Comparison of ENCODE assay signal across 8 mouse cellular contexts in the genomic region with DNA sequence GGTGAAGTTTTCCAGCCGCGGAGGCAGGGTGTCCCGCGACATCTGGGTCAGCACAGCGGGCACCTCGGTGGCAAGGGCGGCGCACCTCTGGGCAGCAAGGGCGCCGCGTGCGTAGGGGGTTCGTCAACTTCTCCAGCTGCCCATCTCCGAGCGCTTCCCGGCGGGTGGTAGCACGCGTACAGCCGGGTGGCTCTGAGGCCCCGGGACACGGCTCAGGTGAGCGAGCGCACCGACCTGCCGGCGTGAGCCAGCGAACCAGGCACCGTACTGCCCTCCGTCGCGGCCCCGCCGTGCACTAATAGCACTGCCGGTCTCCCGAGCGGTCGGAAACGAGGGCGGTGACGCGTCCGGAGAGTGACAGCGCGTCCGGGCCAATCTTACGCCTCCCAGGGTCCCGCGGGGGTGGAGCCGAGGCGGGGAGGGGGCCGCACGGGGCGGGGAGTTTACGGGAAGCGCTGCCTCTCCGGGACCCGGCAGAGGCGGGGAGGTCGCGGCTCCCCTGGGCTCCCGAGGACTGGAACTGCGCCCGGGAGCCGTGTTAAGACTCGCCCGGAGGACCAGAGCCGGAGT. TPM values are rescaled to one million over a fixed set of nuclear protein-coding genes. Genes with fewer than 3 reads are reported as not detected.
A peak's percentile ranks its signal among the peaks of the same experiment; 100 is the strongest.
DNase-seq lines count a peak whose midpoint lies in the region; ATAC-seq and TF ChIP-seq lines count a peak whose summit lies in the region.

No protein-coding gene starts in this region.

- H3K79me2 ChIP-seq in MEL (ENCODE audit: control insufficient read depth, insufficient read depth, low read length, poor library complexity): peaks cover 8% of the 10 kb centered on the region; the same call in 1 of the 2 replicates

- peak; percentile 99 for ATAC-seq in forebrain, embryonic 16.5 days
- peak; percentile 97 for ATAC-seq in neural tube, embryonic 15.5 days (ENCODE audit: low FRiP score)

- H3K27ac ChIP-seq in MEL (ENCODE audit: control insufficient read depth, low read depth, low read length): no peak overlapping the region
- H3K27ac ChIP-seq in cerebellum, adult 2 months (ENCODE audit: insufficient read depth, low read length): no peak overlapping the region
- no peak overlapping the region for H3K27ac ChIP-seq in forebrain, embryonic 16.5 days (ENCODE audit: low read length)
- peak overlapping the region; percentile 90 for H3K27ac ChIP-seq in layer of hippocampus, adult 2 months
- H3K27ac ChIP-seq in neural tube, embryonic 15.5 days (replicated peaks): no peak overlapping the region; the same call in 1 of the 2 replicates

- peaks cover 2 to 12% of the 10 kb centered on the region in 2 experiments for H3K27me3 ChIP-seq in MEL (ENCODE audit: control insufficient read depth in 1 of 2, insufficient read depth in 2 of 2, low read length in 2 of 2)
- no peaks in the 10 kb centered on the region; the same call in 1 of the 2 replicates for H3K27me3 ChIP-seq in cerebellum, adult 2 months (ENCODE audit: control insufficient read depth, insufficient read depth, low read length)
- peaks cover 11% of the 10 kb centered on the region; the same call in 1 of the 2 replicates for H3K27me3 ChIP-seq in forebrain, embryonic 16.5 days (replicated peaks; ENCODE audit: control insufficient read depth, insufficient read depth, low read length)
- no peaks in the 10 kb centered on the region for H3K27me3 ChIP-seq in neural tube, embryonic 15.5 days (replicated peaks)

- TF ChIP-seq CTCF in MEL (IDR thresholded peaks at IDR 0.05 in 2 of 3, conservative IDR thresholded peaks at IDR 0.05 in 1 of 3; ENCODE audit: control insufficient read depth in 1 of 3, insufficient read depth in 1 of 3, low read depth in 2 of 3, low read length in 3 of 3, poor library complexity in 1 of 3, severe bottlenecking in 1 of 3): no peak
- TF ChIP-seq CTCF in cerebellum, adult 2 months (IDR thresholded peaks at IDR 0.05; ENCODE audit: borderline replicate concordance, insufficient read depth, low read depth, low read length): no peak
- TF ChIP-seq CTCF in layer of hippocampus, adult 2 months (conservative IDR thresholded peaks at IDR 0.05): no peak
- TF ChIP-seq CTCF in lung, adult 2 months (IDR thresholded peaks at IDR 0.05; ENCODE audit: insufficient read depth, low read length): no peak

- H3K36me3 ChIP-seq in MEL (ENCODE audit: control insufficient read depth in 1 of 2, insufficient read depth in 2 of 2, low read length in 2 of 2): peaks cover 0 to 4% of the 10 kb centered on the region in 2 experiments; a peak in 1 of 4 replicates
- no peaks in the 10 kb centered on the region for H3K36me3 ChIP-seq in forebrain, embryonic 16.5 days (ENCODE audit: control insufficient read depth, insufficient read depth)
- no peaks in the 10 kb centered on the region for H3K36me3 ChIP-seq in neural tube, embryonic 15.5 days

- TF ChIP-seq POLR2A in MEL (IDR thresholded peaks at IDR 0.05; ENCODE audit: control insufficient read depth in 1 of 2, insufficient read depth in 1 of 2, low read depth in 1 of 2, low read length in 2 of 2, poor library complexity in 1 of 2): peak; percentile 89 to 93
- peak; percentile 39; the same call in 1 of the 2 replicates for TF ChIP-seq POLR2A in cerebellum, adult 2 months (IDR thresholded peaks at IDR 0.05; ENCODE audit: borderline replicate concordance, insufficient read depth, low read length)
- peak; percentile 92 for TF ChIP-seq POLR2A in lung, adult 2 months (IDR thresholded peaks at IDR 0.05; ENCODE audit: borderline replicate concordance, extremely low read depth, low read depth, low read length)

- intact Hi-C loops in heart, postnatal 36 days (cut with DNase I): loop anchor here (5.0 to 10.0 kb wide), 4 partner anchors 51 to 441 kb away; partner anchors contain the start of gene Mcm9

- no peaks in the 10 kb centered on the region for H3K9me3 ChIP-seq in MEL (replicated peaks; ENCODE audit: insufficient read depth, low read length)
- no peaks in the 10 kb centered on the region for H3K9me3 ChIP-seq in forebrain, embryonic 16.5 days (ENCODE audit: control insufficient read depth, low read length)
- H3K9me3 ChIP-seq in neural tube, embryonic 15.5 days (replicated peaks): no peaks in the 10 kb centered on the region

- H3K9ac ChIP-seq in MEL (ENCODE audit: control insufficient read depth, low read depth, low read length, poor library complexity, severe bottlenecking): peak overlapping the region; percentile 87
- peak overlapping the region; percentile 74 for H3K9ac ChIP-seq in forebrain, embryonic 16.5 days (replicated peaks; ENCODE audit: low read depth, low read length)
- peak overlapping the region; percentile 72 for H3K9ac ChIP-seq in neural tube, embryonic 15.5 days (replicated peaks)

- peak overlapping the region; percentile 100 for H3K4me2 ChIP-seq in forebrain, embryonic 16.5 days (ENCODE audit: low read length)
- H3K4me2 ChIP-seq in neural tube, embryonic 15.5 days: peak overlapping the region; percentile 99

- DNase-seq in MEL (ENCODE audit: low read depth, low spot score): peak; percentile 91
- DNase-seq in cerebellum, adult 2 months: peak; percentile 73 to 75
- peak; percentile 98 to 99 for DNase-seq in heart, postnatal 36 days
- DNase-seq in layer of hippocampus, adult 2 months (ENCODE audit: low spot score in 2 of 2): peak; percentile 90
- peak; percentile 96 for DNase-seq in lung, adult 2 months
- DNase-seq in testis, postnatal 10 days (ENCODE audit: low spot score): peak; percentile 88

- TF ChIP-seq EP300 in MEL (IDR thresholded peaks at IDR 0.05; ENCODE audit: low read depth in 1 of 2, low read length in 2 of 2): no peak

- peaks cover 0 to 19% of the 10 kb centered on the region in 2 experiments; a peak in 2 of 4 replicates for H3K4me1 ChIP-seq in MEL (ENCODE audit: control insufficient read depth in 1 of 2, insufficient read depth in 2 of 2, low read length in 2 of 2)
- no peaks in the 10 kb centered on the region for H3K4me1 ChIP-seq in cerebellum, adult 2 months (ENCODE audit: control insufficient read depth, insufficient read depth, low read length)
- peaks cover 15% of the 10 kb centered on the region for H3K4me1 ChIP-seq in forebrain, embryonic 16.5 days (replicated peaks; ENCODE audit: control insufficient read depth, insufficient read depth, low read length)
- H3K4me1 ChIP-seq in lung, adult 2 months (ENCODE audit: control insufficient read depth, insufficient read depth, low read length): peaks cover 5% of the 10 kb centered on the region
- peaks cover 21% of the 10 kb centered on the region for H3K4me1 ChIP-seq in neural tube, embryonic 15.5 days

- H3K4me3 ChIP-seq in MEL (ENCODE audit: control insufficient read depth in 1 of 2, insufficient read depth in 1 of 2, low read depth in 2 of 2, low read length in 2 of 2): peak overlapping the region; percentile 89 to 92
- H3K4me3 ChIP-seq in cerebellum, adult 2 months (replicated peaks; ENCODE audit: insufficient read depth, low read depth, low read length): peak overlapping the region; percentile 39
- peak overlapping the region; percentile 81 for H3K4me3 ChIP-seq in forebrain, embryonic 16.5 days (replicated peaks; ENCODE audit: low read length)
- peak overlapping the region; percentile 92 for H3K4me3 ChIP-seq in layer of hippocampus, adult 2 months
- H3K4me3 ChIP-seq in lung, adult 2 months (replicated peaks; ENCODE audit: extremely low read depth, low read depth, low read length): peak overlapping the region; percentile 80
- H3K4me3 ChIP-seq in neural tube, embryonic 15.5 days (replicated peaks): peak overlapping the region; percentile 90

- WGBS in cerebellum, adult 2 months: under 1% methylated on average over 67 of the region's 68 CpGs
- under 1% methylated on average over 68 of the region's 68 CpGs for WGBS in forebrain, embryonic 16.5 days
- WGBS in lung, adult 2 months: under 1% methylated on average over 68 of the region's 68 CpGs
- WGBS in neural tube, embryonic 15.5 days: under 1% methylated on average over 68 of the region's 68 CpGs

- no peak for TF ChIP-seq RAD21 in MEL (IDR thresholded peaks at IDR 0.05; ENCODE audit: low read depth, low read length)

TF ChIP-seq in MEL, 35 proteins besides CTCF, POLR2A, EP300 and RAD21 (continues in another document):
- TF ChIP-seq ELF1 (IDR thresholded peaks at IDR 0.05; ENCODE audit: low read depth, low read length): peak; percentile 22; the same call in 1 of the 2 replicates
- TF ChIP-seq MXI1 (IDR thresholded peaks at IDR 0.05; ENCODE audit: low read depth, low read length): peak; percentile 81
- TF ChIP-seq NELFE (IDR thresholded peaks at IDR 0.05; ENCODE audit: low read depth, low read length): peak; percentile 85
- peak; percentile 61; the same call in 1 of the 2 replicates for TF ChIP-seq MAX (IDR thresholded peaks at IDR 0.05; ENCODE audit: low read length)
- peak; percentile 69; the same call in 1 of the 2 replicates for TF ChIP-seq POLR2AphosphoS2 (IDR thresholded peaks at IDR 0.05; ENCODE audit: low read length)
- TF ChIP-seq RCOR1 (IDR thresholded peaks at IDR 0.05; ENCODE audit: low read depth, low read length): 0 out of 2 replicates have a peak, but pooled peaks have one; percentile 12
- peak; percentile 72 for TF ChIP-seq SIN3A (IDR thresholded peaks at IDR 0.05; ENCODE audit: low read length)
- no peak for TF ChIP-seq BHLHE40 (IDR thresholded peaks at IDR 0.05; ENCODE audit: borderline replicate concordance, low read depth, low read length)
- no peak for TF ChIP-seq USF1 (IDR thresholded peaks at IDR 0.05; ENCODE audit: low read depth, low read length)
- no peak for TF ChIP-seq MYB (IDR thresholded peaks at IDR 0.05; ENCODE audit: low read depth, low read length)
- no peak for TF ChIP-seq ZC3H11A (IDR thresholded peaks at IDR 0.05; ENCODE audit: low read depth, low read length)
- 0 out of 2 replicates have a peak, but pooled peaks have one; percentile 2 for TF ChIP-seq SMC3 (IDR thresholded peaks at IDR 0.05; ENCODE audit: low read depth, low read length)
- TF ChIP-seq TCF12 (IDR thresholded peaks at IDR 0.05; ENCODE audit: low read depth, low read length): peak; percentile 77
- peak; percentile 80; the same call in 1 of the 2 replicates for TF ChIP-seq MAZ (IDR thresholded peaks at IDR 0.05; ENCODE audit: low read depth, low read length)
- TF ChIP-seq POLR2AphosphoS5 (IDR thresholded peaks at IDR 0.05; ENCODE audit: borderline replicate concordance, low read depth, low read length): 0 out of 2 replicates have a peak, but pooled peaks have one; percentile 69

RNA-seq across cellular contexts. Expression of gene Man1a, which starts 0.9 kb away (rescaled TPM):
- 5.3 and 7.3 TPM in 2 replicates for total RNA-seq in MEL (2012; rRNA removed)
- 1 to 10 TPM in 1 of 2 experiments, not detected in 1; 5.8 TPM for polyA plus RNA-seq in MEL (2012; ENCODE audit: insufficient read depth in 1 of 2, insufficient read length in 2 of 2, low read depth in 1 of 2, low replicate concordance in 2 of 2, missing spikeins in 1 of 2)
- 7.7 and 8.2 TPM in 2 replicates for polyA plus RNA-seq in cerebellum, adult 2 months (2012; rRNA removed)
- 3.2 and 3.8 TPM in 2 replicates for polyA plus RNA-seq in forebrain, embryonic 16.5 days (2015; fragmentation: Nextera tagmentation; extraction: Ambion mirVana)
- 10 to 100 TPM; 40.7 to 42.2 TPM for total RNA-seq in heart, postnatal 36 days (2021)
- 10 to 100 TPM; 65.0 to 65.7 TPM for total RNA-seq in layer of hippocampus, adult 2 months (2021)
- polyA plus RNA-seq in lung, adult 2 months (2012; rRNA removed): 13.2 and 15.1 TPM in 2 replicates
- 5.3 TPM in 2 replicates for polyA plus RNA-seq in neural tube, embryonic 15.5 days (2015; fragmentation: Nextera tagmentation; extraction: Ambion mirVana)

Comparison
In these comparisons a context has a peak if more than half of its experiments do, and no peak if none do; other contexts are left out.
1. H3K4me3 ChIP-seq: peak in every context shown above with its lines; median percentile 92 in layer of hippocampus, adult 2 months; 90 in MEL; 90 in neural tube, embryonic 15.5 days; 81 in forebrain, embryonic 16.5 days; 80 in lung, adult 2 months; 39 in cerebellum, adult 2 months.
2. POLR2A ChIP-seq: peak in every context shown above with its lines; median percentile 92 in lung, adult 2 months; 91 in MEL; 39 in cerebellum, adult 2 months.